Mouse (Mus musculus) bone marrow, adult 2 months (tissue): ENCODE measurements at regions not wholly inside any gene's neighbourhood (a gene's known extent, or its start where the extent isn't known, plus 50 kb on each side); places are given as distances from the start of the nearest gene placed in this dataset.

ENCODE experiments used
- CTCF ChIP-seq: fragments of 200-500 bp; IDR thresholded peaks from 2 replicates; pipeline ENCODE4 v1.5.1; 2011; ENCODE audit warnings: low read length, control low read depth; ENCODE audit not compliant: control insufficient read depth, insufficient read depth
- POLR2A ChIP-seq: fragments of 200-500 bp; IDR thresholded peaks from 2 replicates; pipeline ENCODE4 v1.6.1; 2011; ENCODE audit warnings: low read depth, mild to moderate bottlenecking, control low read depth, low read length, borderline replicate concordance; ENCODE audit not compliant: control insufficient read depth

DNA sequence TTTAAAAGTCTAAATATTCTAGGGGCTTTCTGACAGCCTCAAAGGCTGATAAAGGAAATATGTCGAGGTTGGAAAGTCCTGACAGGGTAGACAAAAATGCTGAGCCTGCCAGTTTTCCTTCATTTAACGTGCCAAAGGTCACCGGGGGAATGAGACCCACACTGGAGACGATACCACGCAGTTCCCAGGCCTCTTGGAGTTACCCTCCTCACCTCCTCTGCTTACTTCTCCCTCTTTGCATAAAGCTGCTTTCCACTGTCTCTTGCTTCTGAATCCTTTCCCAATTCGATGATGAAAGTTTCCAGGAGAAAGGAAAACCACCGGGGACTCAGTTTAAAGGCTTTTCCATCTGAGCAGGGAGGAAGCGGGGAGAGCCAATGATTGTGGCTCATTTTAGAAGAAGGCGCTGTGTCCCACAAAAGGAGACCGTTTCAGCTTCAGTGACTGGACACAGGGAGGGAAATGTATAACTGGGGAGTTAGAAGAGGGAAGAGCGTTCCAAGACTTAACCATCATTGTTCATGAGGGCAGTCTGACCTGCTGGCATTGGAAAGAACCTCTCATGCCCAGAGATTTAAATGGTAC, 243.2 kb upstream of the Fn1 start:
- TF ChIP-seq CTCF (no peak), POLR2A (no peak)
